Mouse (Mus musculus): ENCODE results near the gene Adgrl3.

DNA sequence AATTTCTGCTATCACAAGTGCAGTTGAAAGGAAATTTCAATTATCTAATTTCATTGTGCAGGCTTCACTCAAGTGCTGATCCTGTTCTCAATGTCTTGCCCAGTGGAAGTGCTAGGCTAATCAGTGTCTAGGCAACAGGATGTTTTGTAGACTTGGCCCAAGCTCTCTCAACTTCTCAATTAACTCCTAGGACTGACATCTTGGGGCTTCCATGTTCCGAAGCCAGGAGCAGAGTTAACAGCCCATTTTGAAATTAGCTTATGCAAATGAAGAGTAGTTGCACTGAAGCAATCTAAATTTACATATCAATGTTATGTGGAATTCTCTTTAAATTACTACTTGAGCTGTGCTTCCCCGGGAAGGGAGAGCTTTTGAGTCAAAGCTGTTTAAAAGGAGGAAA lies 339.6 kb downstream of the Adgrl3 start:
- no peak for TF ChIP-seq EP300 (IDR thresholded peaks at IDR 0.05; ENCODE audit: low read depth)
- no peak for TF ChIP-seq CTCF (IDR thresholded peaks at IDR 0.05; ENCODE audit: low read depth)

All from heart, postnatal 0 days (tissue).